Mouse (Mus musculus) liver, embryonic 14.5 days (tissue): ENCODE results near the gene Usp47.

Source experiments
- CTCF ChIP-seq: IDR thresholded peaks from 2 replicates; pipeline ENCODE4 v1.5.1; 2016; ENCODE audit warnings: antibody characterized with exemption, low read depth, control low read depth
- EP300 ChIP-seq: IDR thresholded peaks from 2 replicates; pipeline ENCODE4 v1.6.1; 2016; ENCODE audit warnings: antibody characterized with exemption, low read depth

- TF ChIP-seq CTCF (no peak), EP300 (no peak)
Observed at GRCm38 (mm10) chr7:112125625-112126260, 102.4 kb downstream of the Usp47 start.
